Mouse (Mus musculus): Measurements from ENCODE around the gene Sos2.
A peak's percentile ranks its signal among the peaks of the same experiment; 100 is the strongest.

Gene Sos2

DNA sequence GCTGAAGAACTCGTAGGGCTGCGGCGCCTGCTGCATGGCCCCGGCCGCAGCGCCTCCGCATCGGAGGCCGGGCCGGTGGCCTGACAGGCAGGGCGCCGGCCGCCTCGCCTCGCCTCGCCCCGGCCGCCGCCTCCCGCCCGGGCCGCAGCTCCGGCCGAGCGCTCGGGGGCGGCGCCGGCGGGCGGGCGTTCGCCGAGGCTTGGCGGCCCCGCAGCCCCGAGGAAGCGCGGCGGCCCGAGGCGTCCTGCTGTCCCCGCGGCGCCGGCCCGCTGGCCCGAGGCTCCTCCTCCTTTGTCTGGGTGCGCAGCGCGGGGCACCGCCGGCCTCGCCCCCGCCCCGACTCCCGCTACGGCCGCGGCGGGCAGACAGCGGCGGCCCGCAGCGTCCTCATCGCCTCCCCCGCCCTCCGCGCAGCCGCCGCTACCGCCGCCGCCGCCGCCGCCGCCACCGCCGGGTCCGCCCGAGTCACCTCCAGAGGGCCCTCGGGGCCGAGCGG lies at the start of gene Sos2:
TSS of gene Sos2 (minus strand) at position 287 of the 496 bp plus-strand sequence.
- ATAC-seq (ENCODE audit: low TSS enrichment): peak; percentile 80

- ATAC-seq (ENCODE audit: low TSS enrichment): no peak
Observed at GRCm38 (mm10) chr12:69730306-69730705, 48.7 kb upstream of the Sos2 start.

GRCm38 (mm10) chr12:69729246-69729645 lies 47.6 kb upstream of the Sos2 start:
- ATAC-seq (ENCODE audit: low TSS enrichment): no peak

- ATAC-seq (ENCODE audit: low TSS enrichment): peak; percentile 96
Observed at GRCm38 (mm10) chr12:69724711-69725460, 43.2 kb upstream of the Sos2 start, which contains the start of the genes L2hgdh and Atp5s. Gene L2hgdh, minus strand, starts transcription at chr12:69724873. Gene Atp5s, plus strand, starts transcription at chr12:69724950.

DNA sequence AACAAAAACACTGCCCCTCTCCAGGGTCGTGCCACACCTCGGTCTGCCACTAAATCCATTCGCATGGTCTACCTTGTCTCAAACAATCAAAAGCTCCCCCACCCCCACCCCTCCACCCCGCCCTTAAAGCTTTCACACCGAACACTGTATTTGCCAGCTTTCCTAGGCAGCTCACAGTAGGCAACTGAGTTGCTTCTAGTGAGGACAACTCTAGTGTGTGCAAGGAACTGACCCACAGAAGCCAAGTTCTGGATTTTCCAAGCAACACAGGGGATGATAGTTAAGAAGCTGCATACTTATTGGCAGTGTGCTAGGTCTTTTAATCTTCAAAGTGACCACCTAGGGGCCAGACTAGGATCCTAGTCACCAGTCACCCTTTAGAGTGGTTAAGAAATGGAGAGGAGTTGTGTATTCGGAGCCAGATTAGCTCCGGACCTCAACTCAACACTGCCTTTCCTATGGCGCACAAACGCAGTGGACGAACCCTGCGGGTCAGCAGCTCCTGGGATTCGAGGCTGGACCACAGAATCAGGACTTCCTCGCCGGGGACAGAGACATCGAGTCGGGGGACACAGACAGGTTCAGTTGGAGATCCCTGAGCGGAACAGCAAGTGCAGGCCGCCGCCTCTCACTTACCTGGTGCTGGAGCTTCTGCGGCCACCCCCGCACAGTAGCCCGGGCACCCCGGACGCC lies 42.5 kb upstream of the Sos2 start:
- peak; percentile 62; the same call in 1 of the 2 replicates for ATAC-seq (ENCODE audit: low TSS enrichment)

- ATAC-seq (ENCODE audit: low TSS enrichment): no peak
Observed at GRCm38 (mm10) chr12:69723376-69723775, 41.7 kb upstream of the Sos2 start.

DNA sequence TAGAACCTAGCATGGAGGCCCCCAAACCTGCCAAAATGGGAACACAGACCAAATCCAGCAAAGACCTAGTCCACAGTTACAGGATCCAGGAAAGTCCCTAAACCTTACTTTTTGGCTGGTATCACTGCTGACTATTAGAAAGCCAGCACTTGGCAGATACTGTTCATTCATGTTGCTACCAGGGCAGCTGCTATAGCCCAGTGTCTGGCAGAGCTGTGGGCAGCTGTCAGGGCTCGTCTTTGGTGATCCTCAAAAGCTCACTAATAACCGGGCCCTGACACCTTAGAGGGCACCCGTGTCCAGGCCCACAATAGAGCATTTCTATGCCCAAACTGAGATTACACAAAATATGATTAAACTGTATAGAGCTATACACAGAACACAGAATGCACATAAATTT lies 41.2 kb upstream of the Sos2 start:
- no peak for ATAC-seq (ENCODE audit: low TSS enrichment)

DNA sequence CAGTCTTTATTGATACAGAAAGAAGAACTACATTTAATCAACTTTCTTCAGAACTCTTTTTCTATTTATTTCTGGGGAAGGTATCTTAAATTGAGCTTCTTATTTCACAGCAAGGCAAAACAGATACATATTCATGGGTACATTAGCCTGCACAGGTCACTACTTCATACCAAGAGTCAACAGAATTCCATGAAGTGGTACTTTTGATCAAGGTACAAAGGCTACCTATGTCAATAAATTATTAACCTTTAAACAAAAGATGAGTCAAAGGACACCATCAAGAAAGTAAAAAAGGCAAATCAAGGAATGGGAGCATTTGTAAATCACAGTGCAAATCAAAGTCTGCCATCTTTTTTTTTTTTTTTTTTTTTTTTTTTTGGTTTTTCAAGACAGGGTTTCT lies 32.0 kb upstream of the Sos2 start:
- ATAC-seq (ENCODE audit: low TSS enrichment): no peak

DNA sequence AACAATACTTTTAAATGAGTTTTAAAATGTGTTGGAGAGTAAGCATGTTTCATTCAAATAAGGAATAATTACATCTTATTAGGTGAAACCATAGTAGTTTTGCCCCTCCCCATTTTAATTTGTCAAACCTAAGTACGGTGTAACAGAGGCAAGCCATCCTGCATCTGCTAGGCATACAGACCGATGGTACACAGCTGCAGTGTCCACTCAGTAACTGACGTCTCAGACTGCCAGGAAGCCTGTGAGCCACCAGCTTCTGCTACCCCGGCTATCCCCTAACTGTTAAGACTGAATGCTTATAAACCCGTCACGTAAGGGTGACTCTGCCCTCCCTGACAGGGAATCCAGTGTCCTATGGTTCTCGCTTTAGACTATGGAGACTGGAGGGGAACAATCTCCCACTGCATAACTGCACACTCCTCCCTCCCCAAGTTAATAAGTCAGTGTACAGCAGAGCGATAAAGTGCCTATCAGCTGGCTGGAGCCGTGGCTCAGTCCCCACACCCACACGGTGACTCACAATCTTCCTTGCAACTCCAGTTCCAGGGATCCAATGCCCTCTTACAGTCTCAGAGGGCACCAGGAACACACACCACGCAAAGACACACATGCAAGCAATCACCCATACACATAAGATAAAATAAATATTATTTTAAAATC lies 23.3 kb upstream of the Sos2 start:
- no peak for ATAC-seq (ENCODE audit: low TSS enrichment)

- no peak for ATAC-seq (ENCODE audit: low TSS enrichment)
Observed at GRCm38 (mm10) chr12:69698352-69698751, 16.7 kb upstream of the Sos2 start.

DNA sequence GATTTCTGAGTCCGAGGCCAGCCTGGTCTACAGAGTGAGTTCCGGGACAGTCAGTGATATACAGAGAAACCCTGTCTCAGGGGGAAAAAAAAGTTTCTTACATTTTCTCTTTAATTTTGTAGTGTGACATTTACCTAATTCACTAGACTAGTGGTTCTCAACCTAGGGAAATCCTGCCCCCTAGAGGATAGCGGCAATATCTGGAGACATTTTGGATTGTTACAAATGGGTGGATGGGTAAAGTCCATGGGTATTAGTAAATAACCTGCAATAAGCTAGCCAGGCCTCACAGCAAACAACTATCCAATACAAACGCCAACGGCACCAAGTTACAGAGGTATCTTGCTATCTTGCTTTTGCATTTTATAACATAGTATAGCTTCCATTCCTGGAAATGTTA lies 15.1 kb upstream of the Sos2 start:
- 0 out of 2 replicates have a peak, but pooled peaks have one; percentile 74 for ATAC-seq (ENCODE audit: low TSS enrichment)

- no peak for ATAC-seq (ENCODE audit: low TSS enrichment)
Observed at GRCm38 (mm10) chr12:69693471-69693870, 11.8 kb upstream of the Sos2 start.

- ATAC-seq (ENCODE audit: low TSS enrichment): no peak
Observed at GRCm38 (mm10) chr12:69690714-69691113, 9.1 kb upstream of the Sos2 start.

GRCm38 (mm10) chr12:69689094-69689493 lies 7.4 kb upstream of the Sos2 start:
- ATAC-seq (ENCODE audit: low TSS enrichment): no peak

DNA sequence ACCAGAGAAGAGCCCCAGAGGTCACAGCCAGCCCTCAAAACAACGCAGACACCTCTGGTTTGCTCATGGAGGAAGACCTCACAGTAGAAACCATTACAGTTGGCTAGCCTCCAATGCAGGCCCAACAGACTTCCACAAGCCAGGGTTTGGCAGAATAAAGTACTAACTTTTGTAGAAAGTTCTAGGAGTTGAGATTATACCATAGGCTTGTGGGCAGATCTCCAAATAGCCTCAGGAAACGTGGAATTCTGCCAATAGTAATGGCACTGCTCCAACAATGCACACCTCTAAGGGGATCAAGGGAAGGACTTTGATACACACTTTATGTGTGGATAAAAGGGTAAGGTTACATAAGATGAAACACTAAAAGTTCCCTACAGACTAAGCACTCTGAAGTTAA lies 6.7 kb upstream of the Sos2 start:
- ATAC-seq (ENCODE audit: low TSS enrichment): no peak

DNA sequence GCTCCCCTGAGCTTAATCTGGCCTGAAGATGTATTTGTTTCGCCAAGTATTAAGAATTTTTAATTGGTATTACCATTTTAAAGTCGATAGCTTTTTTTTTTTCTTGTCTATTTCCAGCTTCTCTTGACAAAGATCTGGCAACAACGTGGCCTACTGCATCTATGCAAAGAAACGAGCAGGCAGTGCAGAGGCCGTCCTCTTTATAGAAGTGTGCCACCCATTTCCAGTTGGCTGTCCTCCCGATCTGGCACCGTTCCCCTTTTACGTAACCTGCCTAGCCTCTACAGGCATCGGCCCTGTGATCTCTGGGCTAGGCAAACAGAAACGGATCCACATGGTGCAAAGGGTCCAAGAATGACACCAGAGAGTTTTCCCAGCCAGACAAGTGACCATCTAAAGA lies 1.9 kb upstream of the Sos2 start:
- ATAC-seq (ENCODE audit: low TSS enrichment): 0 out of 2 replicates have a peak, but pooled peaks have one; percentile 24

GRCm38 (mm10) chr12:69682788-69683419 lies 1.3 kb upstream of the Sos2 start:
- no peak for ATAC-seq (ENCODE audit: low TSS enrichment)

GRCm38 (mm10) chr12:69682065-69682787 lies 574 bp upstream of the Sos2 start:
- peak; percentile 86 for ATAC-seq (ENCODE audit: low TSS enrichment)

DNA sequence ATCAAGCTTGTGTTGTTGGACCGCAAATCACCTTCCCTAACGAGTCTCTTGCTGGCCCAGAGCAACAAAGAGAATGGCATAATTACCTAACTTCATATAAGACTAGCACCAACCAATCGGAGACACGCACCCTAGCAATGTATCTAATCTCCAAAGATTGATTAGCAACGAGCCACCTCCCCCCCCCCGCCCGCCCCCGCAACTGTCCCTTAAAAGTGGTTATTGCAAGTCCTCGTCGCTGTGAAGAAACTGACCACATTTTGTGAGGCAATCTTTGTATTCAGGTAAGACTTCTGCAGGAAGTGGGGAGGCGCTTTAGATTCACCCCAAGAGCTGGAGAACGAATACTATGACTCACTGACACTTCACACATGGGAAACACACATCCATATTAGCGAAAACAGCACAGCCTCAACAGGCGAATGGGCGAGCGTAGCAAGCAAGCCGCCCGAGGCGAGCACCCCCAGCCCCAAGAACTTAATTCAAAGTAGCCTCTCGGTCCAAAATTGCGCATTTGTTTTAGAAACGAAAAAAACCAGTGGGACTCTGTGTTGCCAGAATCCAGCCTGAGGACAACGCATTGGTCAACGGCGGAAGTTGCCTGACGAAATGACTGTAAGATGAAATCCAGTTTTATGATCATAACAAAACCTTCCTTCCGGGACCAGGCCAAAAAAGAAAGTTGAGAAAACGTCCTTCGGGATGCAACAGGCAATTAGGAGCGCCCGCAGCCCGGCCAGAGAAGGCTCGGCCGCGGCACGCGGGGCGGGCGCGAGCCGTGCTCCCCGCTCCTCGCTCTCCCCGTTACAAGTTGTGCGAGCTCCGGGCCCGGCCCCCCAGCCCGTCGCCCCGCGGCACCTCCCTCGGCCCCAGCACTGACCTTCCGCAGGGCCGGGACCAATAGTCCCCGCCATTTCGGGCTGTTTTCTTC lies 752 bp downstream of the Sos2 start:
- ATAC-seq (ENCODE audit: low TSS enrichment): peak; percentile 15

DNA sequence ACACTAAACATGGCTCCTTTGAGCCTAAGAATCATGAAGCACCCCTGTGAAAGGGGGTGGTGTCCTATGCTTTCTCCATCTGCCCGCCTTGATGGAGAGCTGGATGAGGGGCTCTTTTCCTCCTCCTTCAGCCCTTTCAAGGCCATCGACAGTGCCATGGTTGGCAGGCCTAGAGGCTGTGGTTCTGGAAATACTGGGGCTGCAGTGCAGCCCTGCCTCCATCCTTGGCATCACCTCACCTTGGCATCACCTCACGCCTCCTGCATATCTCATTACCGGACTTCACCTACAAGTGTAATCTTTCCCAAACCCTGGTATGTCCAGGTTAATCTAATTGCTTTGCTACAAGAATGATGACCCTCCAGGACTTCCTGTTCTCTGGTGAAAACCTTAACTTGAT lies 5.5 kb downstream of the Sos2 start:
- ATAC-seq (ENCODE audit: low TSS enrichment): no peak
